Mouse (Mus musculus) lung, adult 2 months (tissue): ENCODE measurements at regions not wholly inside any gene's neighbourhood (a gene's known extent, or its start where the extent isn't known, plus 50 kb on each side); places are given as distances from the start of the nearest gene placed in this dataset.

Experiments
- CTCF ChIP-seq: fragments of 200-500 bp; IDR thresholded peaks from 2 replicates; pipeline ENCODE4 v1.5.1; 2011; ENCODE audit warnings: mild to moderate bottlenecking, low read length, control low read depth; ENCODE audit not compliant: insufficient read depth
- POLR2A ChIP-seq: fragments of 200-500 bp; IDR thresholded peaks from 2 replicates; pipeline ENCODE4 v1.6.1; 2011; ENCODE audit warnings: low read depth, mild to moderate bottlenecking, control low read depth, low read length, borderline replicate concordance; ENCODE audit errors: extremely low read depth

DNA sequence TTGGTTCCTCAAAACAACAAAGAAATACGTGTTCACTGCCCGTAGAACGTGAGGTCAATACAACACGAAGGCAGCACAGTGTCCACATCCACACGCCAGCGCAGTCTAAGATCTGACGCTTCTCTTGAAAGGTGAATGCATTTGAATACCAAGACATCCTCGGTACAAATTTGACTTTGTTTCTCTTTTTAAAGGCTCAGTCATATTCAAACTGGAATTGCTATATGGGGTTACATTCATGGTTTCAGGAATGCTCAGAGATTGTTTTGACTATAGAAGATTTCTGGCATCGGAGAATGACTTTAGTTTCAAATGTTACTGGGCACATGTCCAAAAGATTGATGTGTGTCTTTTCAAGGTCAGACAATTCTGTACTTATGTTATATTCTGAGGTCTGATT lies 147.2 kb upstream of the Fer start:
- TF ChIP-seq POLR2A (no peak), CTCF (no peak)
